Mouse (Mus musculus): ENCODE data around the gene Olfr707. TPM values are rescaled to one million over a fixed set of nuclear protein-coding genes. Genes with fewer than 3 reads are reported as not detected.

Gene Olfr707
- polyA plus RNA-seq (2017; shearing (Covaris generic)), result not detected

DNA sequence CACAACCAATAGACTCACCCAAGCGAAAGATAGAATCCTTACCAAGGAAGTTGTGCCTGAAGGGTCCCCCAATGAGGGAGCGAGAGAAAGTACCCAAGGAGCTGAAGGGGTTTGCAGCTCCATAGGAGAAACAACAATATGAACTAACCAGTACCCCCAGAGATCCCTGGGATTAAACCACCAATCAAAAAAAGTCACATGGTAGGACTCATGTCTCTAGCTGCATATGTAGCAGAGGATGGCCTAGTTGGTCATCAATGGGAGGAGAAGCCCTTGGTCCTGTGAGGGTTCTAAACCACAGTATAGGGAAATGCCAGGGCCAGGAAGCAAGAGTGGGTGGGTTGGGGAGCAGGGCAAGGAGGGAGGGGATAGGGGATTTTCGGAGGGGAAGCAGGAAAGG, at the start of gene Olfr707:
Gene Olfr707, minus strand, starts transcription at position 101 of the 400 bp plus-strand sequence.

GRCm38 (mm10) chr7:106948212-106948611, 47.2 kb upstream of the Olfr707 start, which contains the start of gene Olfr710:
Gene Olfr710, minus strand, starts transcription at chr7:106948312.

GRCm38 (mm10) chr7:106932119-106932518, 31.1 kb upstream of the Olfr707 start, which contains the start of gene Olfr709-ps1:
Gene Olfr709-ps1, minus strand, starts transcription at chr7:106932219.

DNA sequence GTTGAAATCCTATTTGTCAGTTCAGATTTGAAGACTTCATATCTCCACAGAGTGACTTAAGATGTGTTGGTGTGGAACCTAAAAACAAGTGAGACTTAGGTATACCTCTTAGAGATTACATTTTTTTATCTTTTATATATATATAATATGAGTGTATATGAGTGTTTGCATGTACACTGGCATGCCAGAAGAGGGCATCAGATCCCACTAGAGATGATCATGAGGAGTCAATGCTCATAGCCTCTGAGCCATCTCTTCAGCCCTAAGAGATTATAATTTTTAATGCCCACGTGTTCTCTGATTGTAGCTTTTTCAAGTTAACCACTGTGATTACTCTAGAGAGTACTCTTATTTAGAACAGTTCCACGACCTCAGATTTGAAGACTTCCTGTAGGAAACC, 6.6 kb upstream of the Olfr707 start, which contains the start of gene Olfr1532-ps1:
Gene Olfr1532-ps1, plus strand, starts transcription at position 326 of the 400 bp plus-strand sequence.

DNA sequence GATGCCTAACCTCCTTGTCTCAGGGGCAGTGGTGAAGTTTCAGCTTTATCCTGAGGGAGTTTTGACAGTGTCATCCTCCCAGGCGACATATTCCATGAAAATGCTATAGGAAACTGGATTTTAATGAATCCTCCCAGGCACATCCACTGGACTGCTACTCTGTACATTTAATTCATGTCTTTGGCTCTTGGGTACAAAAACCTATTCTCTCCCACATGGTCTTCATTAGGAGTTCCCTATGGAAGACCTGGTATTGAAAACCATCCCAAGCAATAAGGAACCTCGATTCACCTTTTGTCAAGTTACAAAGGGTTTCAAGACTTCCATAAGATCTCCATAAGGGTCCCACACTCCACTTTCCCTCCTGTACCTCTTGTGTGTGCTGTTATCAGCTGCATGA, 13.0 kb downstream of the Olfr707 start, which contains the start of gene Olfr706:
Gene Olfr706, minus strand, starts transcription at position 101 of the 400 bp plus-strand sequence.

GRCm38 (mm10) chr7:106876791-106877190, 24.2 kb downstream of the Olfr707 start, which contains the start of gene Olfr705:
Gene Olfr705, minus strand, starts transcription at chr7:106876891.

GRCm38 (mm10) chr7:106862885-106863284, 38.2 kb downstream of the Olfr707 start, which contains the start of gene Olfr704:
Gene Olfr704, plus strand, starts transcription at chr7:106863185.

GRCm38 (mm10) chr7:106843060-106843459, 58.0 kb downstream of the Olfr707 start, which contains the start of gene Olfr703:
Gene Olfr703, plus strand, starts transcription at chr7:106843360.

Other genes starting within 250 kb of the Olfr707 start
- gene Olfr693, start 220.7 kb downstream of the Olfr707 start, polyA plus RNA-seq (2017; shearing (Covaris generic)), result not detected
- not detected for gene Olfr694, start 209.4 kb downstream of the Olfr707 start, polyA plus RNA-seq (2017; shearing (Covaris generic))
- not detected for gene Olfr695, start 184.8 kb downstream of the Olfr707 start, polyA plus RNA-seq (2017; shearing (Covaris generic))
- gene Olfr697, start 158.8 kb downstream of the Olfr707 start, polyA plus RNA-seq (2017; shearing (Covaris generic)), result not detected
- gene Olfr698, start 145.8 kb downstream of the Olfr707 start, polyA plus RNA-seq (2017; shearing (Covaris generic)), result not detected
- gene Olfr699, start 108.0 kb downstream of the Olfr707 start, polyA plus RNA-seq (2017; shearing (Covaris generic)), result under 1 TPM; 0.05 to 0.18 TPM
- gene Olfr700, start 92.4 kb downstream of the Olfr707 start, polyA plus RNA-seq (2017; shearing (Covaris generic)), result not detected
- not detected for gene Olfr701, start 87.1 kb downstream of the Olfr707 start, polyA plus RNA-seq (2017; shearing (Covaris generic))
- not detected for gene Olfr702, start 67.3 kb downstream of the Olfr707 start, polyA plus RNA-seq (2017; shearing (Covaris generic))
- not detected for gene Olfr703, start 57.9 kb downstream of the Olfr707 start, polyA plus RNA-seq (2017; shearing (Covaris generic))
- under 1 TPM in 1 of 2 experiments, not detected in 1; 0.09 TPM for gene Olfr704, start 38.1 kb downstream of the Olfr707 start, polyA plus RNA-seq (2017; shearing (Covaris generic))
- under 1 TPM in 1 of 2 experiments, not detected in 1; 0.41 TPM for gene Olfr705, start 24.4 kb downstream of the Olfr707 start, polyA plus RNA-seq (2017; shearing (Covaris generic))
- not detected for gene Olfr706, start 13.1 kb downstream of the Olfr707 start, polyA plus RNA-seq (2017; shearing (Covaris generic))
- under 1 TPM in 1 of 2 experiments, not detected in 1; 0.28 TPM for gene Olfr1532-ps1, start 6.8 kb upstream of the Olfr707 start, polyA plus RNA-seq (2017; shearing (Covaris generic))
- under 1 TPM in 1 of 2 experiments, not detected in 1; 0.42 TPM for gene Olfr709-ps1, start 31.0 kb upstream of the Olfr707 start, polyA plus RNA-seq (2017; shearing (Covaris generic))
- gene Olfr710, start 47.1 kb upstream of the Olfr707 start, polyA plus RNA-seq (2017; shearing (Covaris generic)), result not detected
- gene Olfr6, start 62.7 kb upstream of the Olfr707 start, polyA plus RNA-seq (2017; shearing (Covaris generic)), result under 1 TPM in 1 of 2 experiments, not detected in 1; 0.18 TPM
- under 1 TPM in 1 of 2 experiments, not detected in 1; 0.15 TPM for gene Olfr711, start 74.2 kb upstream of the Olfr707 start, polyA plus RNA-seq (2017; shearing (Covaris generic))
- gene Olfr2, start 104.8 kb upstream of the Olfr707 start, polyA plus RNA-seq (2017; shearing (Covaris generic)), result not detected
- not detected for gene Olfr713, start 129.9 kb upstream of the Olfr707 start, polyA plus RNA-seq (2017; shearing (Covaris generic))
- not detected for gene Olfr714, start 169.7 kb upstream of the Olfr707 start, polyA plus RNA-seq (2017; shearing (Covaris generic))
- under 1 TPM; 0.14 to 0.17 TPM for gene Olfr17, start 192.0 kb upstream of the Olfr707 start, polyA plus RNA-seq (2017; shearing (Covaris generic))
- gene Olfr715b, start 209.1 kb upstream of the Olfr707 start, polyA plus RNA-seq (2017; shearing (Covaris generic)), result not detected
- under 1 TPM in 1 of 2 experiments, not detected in 1; 0.05 TPM for gene Olfr715, start 229.8 kb upstream of the Olfr707 start, polyA plus RNA-seq (2017; shearing (Covaris generic))
- under 1 TPM in 1 of 2 experiments, not detected in 1; 0.98 TPM for gene Olfr716, start 237.1 kb upstream of the Olfr707 start, polyA plus RNA-seq (2017; shearing (Covaris generic))